Mouse (Mus musculus) forebrain, embryonic 11.5 days (tissue): ENCODE measurements around the gene Tldc1. TPM values are rescaled to one million over a fixed set of nuclear protein-coding genes. Genes with fewer than 3 reads are reported as not detected.
A peak's percentile ranks its signal among the peaks of the same experiment; 100 is the strongest.

Experiments
- ATAC-seq: fragments of 200-750 bp; cut with Nextera tagmentation; replicated peaks from 2 replicates; pipeline ENCODE4 v1.8.0; 2017; ENCODE audit warnings: moderate TSS enrichment; ENCODE audit not compliant: low FRiP score
- DNase-seq: peaks from one replicate; pipeline ENCODE4 v3.0.0-alpha.2; 2017; ENCODE audit warnings: low spot score
- H3K27ac ChIP-seq: fragments of 300-500 bp; sonication (generic); 2 replicates; pipeline ENCODE4 v1.5.1; 2014; ENCODE audit warnings: low read depth, low read length
- H3K27me3 ChIP-seq: fragments of 300-500 bp; sonication (generic); 2 replicates; pipeline ENCODE4 v1.6.1; 2014; ENCODE audit warnings: mild to moderate bottlenecking, low read length, mixed read lengths; ENCODE audit not compliant: control insufficient read depth, insufficient read depth
- H3K36me3 ChIP-seq: fragments of 300-500 bp; sonication (generic); 2 replicates; pipeline ENCODE4 v1.6.1; 2014; ENCODE audit warnings: mild to moderate bottlenecking, low read length, moderate library complexity, mixed read lengths; ENCODE audit not compliant: control insufficient read depth, insufficient read depth
- H3K4me1 ChIP-seq: fragments of 300-500 bp; sonication (generic); replicated peaks from 2 replicates; pipeline ENCODE4 v1.6.1; 2014; ENCODE audit warnings: low read length, mixed read lengths; ENCODE audit not compliant: control insufficient read depth, insufficient read depth
- H3K4me2 ChIP-seq: fragments of 300-500 bp; sonication (generic); 2 replicates; pipeline ENCODE4 v1.6.1; 2014; ENCODE audit warnings: low read depth, mild to moderate bottlenecking, low read length, moderate library complexity, mixed read lengths; ENCODE audit not compliant: severe bottlenecking
- H3K4me3 ChIP-seq: fragments of 300-500 bp; sonication (generic); 2 replicates; pipeline ENCODE4 v1.5.1; 2014; ENCODE audit warnings: low read depth, low read length
- H3K9ac ChIP-seq: fragments of 300-500 bp; sonication (generic); 2 replicates; pipeline ENCODE4 v1.6.1; 2014; ENCODE audit warnings: low read length
- H3K9me3 ChIP-seq: fragments of 300-500 bp; sonication (generic); 2 replicates; pipeline ENCODE4 v1.6.1; 2016; ENCODE audit warnings: low read length, mixed read lengths; ENCODE audit not compliant: control insufficient read depth
- WGBS: fragments of 180-500 bp; shearing (Covaris S2); extraction: QIAGEN DNeasy Blood & Tissue Kit; methylation state at CpG from one replicate; pipeline ENCODE4 v1.1.7; 2014; 5-methylcytosine and 5-hydroxymethylcytosine counted together
- polyA plus RNA-seq: library from polyadenylated mRNA; unstranded; fragments of >200 nt; fragmentation: Nextera tagmentation; extraction: Ambion mirVana; gene quantifications from 2 replicates; pipeline ENCODE4 v1.2.1, GENCODE M21; 2014

Gene Tldc1
- polyA plus RNA-seq, 1 experiment from 2014 or later: 13.4 TPM

DNA sequence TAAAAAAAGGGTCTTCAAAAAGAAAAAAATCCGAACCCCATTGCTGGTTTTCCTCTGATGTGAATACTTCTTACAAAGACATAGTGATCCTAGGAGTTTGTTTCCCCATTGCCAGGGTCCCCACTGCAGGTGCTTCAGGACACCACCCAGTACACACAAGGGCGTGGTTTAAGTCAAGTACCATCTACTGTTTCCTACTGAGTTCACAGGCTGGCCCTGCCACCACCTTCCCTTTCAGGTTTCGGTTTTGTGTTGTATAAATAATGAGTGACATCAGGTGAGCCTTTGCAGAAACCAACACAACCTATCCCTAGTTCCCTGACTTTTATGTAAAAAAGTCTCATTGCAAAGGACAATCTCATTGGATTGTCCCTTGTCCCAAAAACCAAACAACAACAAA lies 17.4 kb upstream of the Tldc1 start:
- Histone ChIP-seq H3K9me3 (no peaks in the 10 kb centered on the region), H3K4me3 (no peak overlapping the region), H3K36me3 (no peaks in the 10 kb centered on the region), H3K27ac (no peak overlapping the region), H3K4me1 (peaks cover 25% of the 10 kb centered on the region), H3K27me3 (no peaks in the 10 kb centered on the region), H3K9ac (no peak overlapping the region), H3K4me2 (no peak overlapping the region)
- ATAC-seq (no peak), DNase-seq (no peak)
- WGBS: 86% methylated on average over 3 of the region's 3 CpGs

DNA sequence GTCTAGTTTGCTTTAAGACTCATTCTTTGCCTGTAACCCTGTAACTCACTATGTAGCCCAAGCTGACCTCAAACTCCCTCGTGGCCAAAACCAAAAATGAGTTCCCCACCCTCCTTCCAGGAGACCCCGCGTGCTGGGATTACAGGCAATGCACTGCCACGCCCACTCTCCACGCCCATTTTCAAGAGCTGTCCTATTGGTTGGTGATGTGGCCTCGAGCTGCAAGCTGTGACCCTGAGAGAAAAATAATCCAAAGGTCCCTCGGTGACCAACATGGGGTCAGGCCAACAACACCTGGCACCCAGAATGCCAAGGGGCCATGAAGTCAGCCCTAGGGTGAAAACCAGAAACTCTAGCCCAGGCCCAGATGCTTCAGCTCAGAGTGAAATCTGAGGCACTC lies 16.5 kb upstream of the Tldc1 start:
- ATAC-seq: no peak
- Histone ChIP-seq H3K36me3 (no peaks in the 10 kb centered on the region), H3K9me3 (no peaks in the 10 kb centered on the region), H3K4me1 (peaks cover 25% of the 10 kb centered on the region), H3K9ac (no peak overlapping the region), H3K4me3 (no peak overlapping the region), H3K27ac (no peak overlapping the region), H3K4me2 (no peak overlapping the region), H3K27me3 (no peaks in the 10 kb centered on the region)
- no peak for DNase-seq
- 50% methylated on average over 7 of the region's 7 CpGs for WGBS

DNA sequence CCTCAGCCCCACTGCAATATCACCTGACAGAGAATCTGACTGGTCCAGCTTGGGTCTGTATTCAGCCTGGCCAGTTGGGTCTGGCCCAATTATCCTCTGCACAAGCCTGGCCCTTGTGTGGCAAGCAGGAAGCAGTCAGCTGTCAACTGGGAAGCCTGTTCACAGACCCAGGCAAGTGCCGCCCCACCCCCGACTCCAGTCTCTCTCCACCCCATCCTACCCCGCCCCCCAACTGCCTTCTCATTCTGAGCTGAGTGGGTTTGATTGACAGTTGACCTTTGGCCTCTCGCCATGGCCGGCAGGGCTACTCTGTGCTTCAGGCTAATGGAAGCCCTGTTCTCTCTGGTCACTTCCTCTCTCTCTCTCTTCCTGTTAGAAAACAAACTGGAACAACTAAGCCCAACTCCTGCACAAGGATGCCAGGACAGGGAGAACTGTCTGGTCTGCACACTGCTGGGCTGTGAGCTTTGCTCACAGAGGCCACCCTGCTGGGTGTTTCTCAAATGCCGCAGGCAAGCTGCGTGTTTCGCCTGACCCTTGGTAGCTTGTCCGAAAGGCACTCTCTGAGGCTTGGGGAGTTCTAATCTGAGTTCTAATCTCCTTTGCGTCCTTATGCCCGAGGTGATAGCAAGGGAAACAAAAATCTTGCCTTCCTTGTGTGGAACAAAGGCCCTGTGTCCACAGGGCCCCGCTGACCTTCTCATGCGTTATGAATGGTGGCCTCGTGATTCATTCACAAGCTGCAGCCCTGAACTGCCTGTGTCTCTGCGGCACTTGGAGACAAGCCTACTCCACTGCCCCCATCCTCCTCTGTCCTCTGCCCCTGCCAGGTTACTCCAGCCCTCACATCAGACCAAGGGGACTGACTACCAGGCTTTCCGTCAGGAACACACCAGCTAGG lies 13.8 kb upstream of the Tldc1 start:
- 6% methylated on average over 16 of the region's 16 CpGs for WGBS
- no peaks in the 10 kb centered on the region for H3K36me3 ChIP-seq
- H3K9ac ChIP-seq: peak overlapping the region; percentile 33
- 0 out of 2 replicates have a peak overlapping the region, but pooled peaks have one; percentile 11 for H3K4me2 ChIP-seq
- H3K4me3 ChIP-seq: no peak overlapping the region
- DNase-seq: peak; percentile 84
- ATAC-seq: peak; percentile 69
- H3K27me3 ChIP-seq: no peaks in the 10 kb centered on the region
- H3K27ac ChIP-seq: peak overlapping the region; percentile 75
- H3K9me3 ChIP-seq: no peaks in the 10 kb centered on the region
- peaks cover 14% of the 10 kb centered on the region; the same call in 1 of the 2 replicates for H3K4me1 ChIP-seq

DNA sequence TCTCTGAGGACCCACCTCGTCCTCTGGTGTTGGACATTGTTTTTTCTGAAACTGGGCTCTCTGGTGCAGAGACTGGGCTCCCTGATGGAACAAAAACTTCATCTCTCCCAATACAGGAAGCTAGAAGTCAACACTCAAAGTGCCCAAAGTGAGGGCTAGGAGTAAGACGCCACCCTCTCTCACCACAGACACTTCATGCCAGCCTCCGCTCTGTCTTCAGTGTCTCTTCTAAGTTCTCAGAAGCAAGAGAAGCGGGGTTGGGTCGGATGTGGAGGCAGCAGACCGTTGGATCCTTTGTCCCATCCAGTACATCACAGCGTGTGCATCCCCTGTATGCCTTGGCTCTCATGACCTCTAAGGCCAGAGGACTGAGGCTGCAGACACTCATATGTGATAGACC lies 11.4 kb upstream of the Tldc1 start:
- Histone ChIP-seq H3K36me3 (no peaks in the 10 kb centered on the region), H3K4me3 (no peak overlapping the region), H3K27me3 (no peaks in the 10 kb centered on the region), H3K9me3 (no peaks in the 10 kb centered on the region), H3K4me2 (no peak overlapping the region), H3K9ac (no peak overlapping the region), H3K4me1 (peaks cover 22% of the 10 kb centered on the region; the same call in 1 of the 2 replicates), H3K27ac (peak overlapping the region; percentile 18; the same call in 1 of the 2 replicates)
- ATAC-seq: no peak
- no peak for DNase-seq
- WGBS: 87% methylated on average over 7 of the region's 7 CpGs

DNA sequence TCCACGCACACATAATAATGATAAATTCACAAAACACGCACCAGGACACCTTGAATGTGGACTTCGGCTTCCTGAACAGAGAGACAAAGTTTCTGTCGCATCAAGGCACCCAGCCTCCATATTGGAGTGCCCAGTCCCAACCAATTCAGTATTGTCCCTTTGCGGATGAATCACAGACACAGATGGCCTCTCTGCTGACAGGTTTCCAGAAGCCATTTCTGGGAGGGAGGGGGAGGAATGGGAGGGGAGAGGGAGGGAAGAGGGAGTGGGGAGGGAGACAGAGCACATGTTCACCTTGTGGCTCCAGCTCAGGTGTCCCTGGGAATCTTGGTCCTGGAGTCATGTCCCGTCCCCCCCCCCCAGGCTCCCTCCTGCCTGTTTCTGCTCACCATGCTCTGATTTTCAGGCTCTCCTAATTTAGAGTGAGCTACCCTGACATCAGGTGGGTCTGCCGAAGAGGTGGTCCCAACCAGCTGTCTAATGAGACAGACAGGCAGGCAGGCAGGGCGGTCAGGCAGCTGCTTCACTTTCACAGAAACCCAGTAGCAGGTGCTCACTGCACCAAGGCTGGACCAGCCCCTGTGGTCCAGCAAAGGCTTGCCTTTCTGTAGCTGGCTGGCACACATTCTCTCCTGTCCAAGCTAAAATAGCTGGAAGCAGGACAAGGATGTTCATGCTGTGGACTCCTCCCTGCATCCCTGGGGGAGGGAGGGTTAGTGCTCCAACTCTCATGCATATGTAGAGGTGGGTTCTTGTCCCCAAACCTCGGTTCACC lies 10.6 kb upstream of the Tldc1 start:
- DNase-seq: no peak
- 76% methylated on average over 9 of the region's 9 CpGs for WGBS
- Histone ChIP-seq H3K9ac (no peak overlapping the region), H3K27me3 (no peaks in the 10 kb centered on the region), H3K4me1 (peaks cover 22% of the 10 kb centered on the region; the same call in 1 of the 2 replicates), H3K4me2 (no peak overlapping the region), H3K36me3 (no peaks in the 10 kb centered on the region), H3K9me3 (no peaks in the 10 kb centered on the region), H3K27ac (peak overlapping the region; percentile 25), H3K4me3 (no peak overlapping the region)
- no peak for ATAC-seq

DNA sequence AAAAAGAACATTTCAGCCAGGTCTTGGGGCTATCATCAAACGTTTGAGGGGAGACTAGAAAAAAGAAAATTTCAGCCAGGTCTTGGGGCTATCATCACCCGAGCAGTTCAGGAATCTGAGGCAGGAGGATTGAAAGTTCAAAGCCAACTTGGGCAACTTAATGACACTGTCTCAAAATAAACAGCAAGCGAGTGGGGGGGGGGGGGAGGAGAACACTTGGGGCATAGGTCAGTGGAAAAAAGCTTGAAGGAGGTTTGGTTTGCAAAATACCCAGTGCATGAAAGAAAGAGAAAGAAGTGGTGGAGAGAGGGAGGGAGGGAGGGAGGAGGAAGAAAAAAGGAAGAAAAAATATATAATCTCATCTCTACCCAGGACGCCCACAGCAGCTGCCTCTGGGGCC lies 9.1 kb upstream of the Tldc1 start:
- Histone ChIP-seq H3K36me3 (no peaks in the 10 kb centered on the region), H3K9me3 (no peaks in the 10 kb centered on the region), H3K4me1 (peaks cover 19% of the 10 kb centered on the region; the same call in 1 of the 2 replicates), H3K27ac (no peak overlapping the region), H3K4me2 (no peak overlapping the region), H3K9ac (no peak overlapping the region), H3K27me3 (no peaks in the 10 kb centered on the region), H3K4me3 (no peak overlapping the region)
- DNase-seq (no peak), ATAC-seq (no peak)
- 56% methylated on average over 4 of the region's 4 CpGs for WGBS

DNA sequence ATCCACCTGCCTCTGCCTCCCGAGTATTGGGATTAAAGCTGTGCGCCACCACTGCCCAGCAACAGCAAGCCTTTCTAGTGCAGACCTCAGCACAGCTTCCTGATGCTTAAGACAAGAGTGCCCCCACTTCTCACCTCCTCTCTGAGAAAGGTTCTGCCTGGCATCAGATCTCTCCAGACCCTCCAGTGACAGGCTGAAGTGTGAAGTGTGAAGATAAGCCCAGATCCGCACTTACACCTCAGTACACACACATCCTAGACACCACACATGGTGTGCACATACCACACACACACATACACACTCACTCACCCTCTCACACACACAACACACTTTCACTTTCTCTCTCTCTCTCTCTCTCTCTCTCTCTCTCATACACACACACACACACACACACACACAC lies 8.7 kb upstream of the Tldc1 start:
- Histone ChIP-seq H3K4me3 (no peak overlapping the region), H3K27ac (no peak overlapping the region), H3K4me1 (peaks cover 14% of the 10 kb centered on the region; the same call in 1 of the 2 replicates), H3K9ac (no peak overlapping the region), H3K27me3 (no peaks in the 10 kb centered on the region), H3K9me3 (no peaks in the 10 kb centered on the region), H3K36me3 (no peaks in the 10 kb centered on the region), H3K4me2 (no peak overlapping the region)
- no peak for ATAC-seq
- no peak for DNase-seq
- 82% methylated on average over 3 of the region's 3 CpGs for WGBS

DNA sequence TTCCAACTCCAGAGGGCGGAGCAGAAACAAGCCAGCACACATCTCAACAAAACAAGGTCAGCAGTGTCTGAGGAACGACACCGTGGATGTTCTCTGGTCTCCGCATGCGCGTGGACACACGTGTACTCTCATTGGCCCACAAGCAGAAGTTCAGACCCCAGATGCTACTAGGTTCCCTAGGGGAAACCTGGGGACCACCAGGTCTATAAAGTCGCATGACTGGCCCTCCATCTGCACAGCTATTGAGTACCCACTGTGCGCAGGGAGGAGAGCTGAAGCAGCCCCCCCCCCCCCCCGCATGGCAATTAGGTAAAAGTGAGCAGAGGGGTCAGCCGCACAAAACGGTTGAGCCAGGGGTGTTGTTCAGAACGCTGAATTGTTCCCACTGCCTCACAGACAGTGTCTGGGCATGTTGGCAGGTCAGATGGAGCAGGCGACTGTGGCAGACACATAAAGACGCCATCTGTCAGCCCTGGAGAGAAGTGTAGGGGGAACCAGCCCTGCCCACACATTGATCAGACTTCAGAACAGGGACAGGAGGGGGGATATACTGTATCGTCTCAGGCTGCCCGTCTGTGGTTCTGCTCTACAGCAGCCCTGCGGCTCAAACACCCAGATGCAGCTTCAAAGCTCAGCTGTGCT lies 7.7 kb upstream of the Tldc1 start:
- Histone ChIP-seq H3K4me3 (no peak overlapping the region), H3K9ac (no peak overlapping the region), H3K4me1 (peaks cover 8% of the 10 kb centered on the region; the same call in 1 of the 2 replicates), H3K36me3 (no peaks in the 10 kb centered on the region), H3K27ac (peak overlapping the region; percentile 37), H3K9me3 (no peaks in the 10 kb centered on the region), H3K27me3 (no peaks in the 10 kb centered on the region), H3K4me2 (no peak overlapping the region)
- ATAC-seq (peak; percentile 42), DNase-seq (peak; percentile 60)
- 42% methylated on average over 18 of the region's 18 CpGs for WGBS
